Mouse (Mus musculus): ENCODE measurements around the gene Dhx58. TPM values are rescaled to one million over a fixed set of nuclear protein-coding genes. Genes with fewer than 3 reads are reported as not detected.

Gene Dhx58
- polyA plus RNA-seq, 1 experiment from 2014 or later = 0.74 TPM

- Histone ChIP-seq H3K36me3 (peaks cover 62% of the 10 kb centered on the region), H3K27ac (ENCODE audit: poor library complexity, severe bottlenecking) (peak overlapping the region; percentile 76), H3K4me2 (peak overlapping the region; percentile 71), H3K4me3 (peak overlapping the region; percentile 33), H3K9ac (peak overlapping the region; percentile 67), H3K4me1 (replicated peaks) (peaks cover 29% of the 10 kb centered on the region), H3K27me3 (replicated peaks) (no peaks in the 10 kb centered on the region), H3K9me3 (replicated peaks) (no peaks in the 10 kb centered on the region)
- ATAC-seq (ENCODE audit: insufficient number of reproducible peaks, low FRiP score) = no peak
- WGBS = 51% methylated on average over 4 of the region's 4 CpGs
Observed at GRCm38 (mm10) chr11:100713174-100713573, 9.1 kb upstream of the Dhx58 start.

GRCm38 (mm10) chr11:100711783-100712615, 7.9 kb upstream of the Dhx58 start, which contains the start of gene Kat2a:
Gene Kat2a (minus strand): TSS chr11:100712465.
- peaks cover 29% of the 10 kb centered on the region for H3K4me1 ChIP-seq (replicated peaks)
- peaks cover 62% of the 10 kb centered on the region for H3K36me3 ChIP-seq
- no peaks in the 10 kb centered on the region for H3K9me3 ChIP-seq (replicated peaks)
- H3K4me3 ChIP-seq = peak within 1 kb of the TSS; percentile 98
- H3K27ac ChIP-seq (ENCODE audit: poor library complexity, severe bottlenecking) = peak within 1 kb of the TSS; percentile 76
- peak; percentile 84 for ATAC-seq (ENCODE audit: insufficient number of reproducible peaks, low FRiP score)
- H3K27me3 ChIP-seq (replicated peaks) = no peaks in the 10 kb centered on the region
- WGBS = 2% methylated on average over 43 of the region's 48 CpGs
- peak within 1 kb of the TSS; percentile 95 for H3K9ac ChIP-seq
- peak within 1 kb of the TSS; percentile 78 for H3K4me2 ChIP-seq

- ATAC-seq (ENCODE audit: insufficient number of reproducible peaks, low FRiP score) = no peak
- H3K36me3 ChIP-seq = peaks cover 62% of the 10 kb centered on the region
- H3K9ac ChIP-seq = no peak overlapping the region
- H3K27ac ChIP-seq (ENCODE audit: poor library complexity, severe bottlenecking) = no peak overlapping the region
- peaks cover 29% of the 10 kb centered on the region for H3K4me1 ChIP-seq (replicated peaks)
- no peak overlapping the region for H3K4me3 ChIP-seq
- H3K4me2 ChIP-seq = 0 out of 2 replicates have a peak overlapping the region, but pooled peaks have one; percentile 78
- no peaks in the 10 kb centered on the region for H3K9me3 ChIP-seq (replicated peaks)
- 75% methylated on average over 4 of the region's 4 CpGs for WGBS
- no peaks in the 10 kb centered on the region for H3K27me3 ChIP-seq (replicated peaks)
Observed at GRCm38 (mm10) chr11:100710977-100711376, 6.9 kb upstream of the Dhx58 start.

GRCm38 (mm10) chr11:100710528-100710927, 6.5 kb upstream of the Dhx58 start:
- Histone ChIP-seq H3K4me3 (no peak overlapping the region), H3K27me3 (replicated peaks) (no peaks in the 10 kb centered on the region), H3K9me3 (replicated peaks) (no peaks in the 10 kb centered on the region), H3K4me2 (no peak overlapping the region), H3K9ac (no peak overlapping the region), H3K36me3 (peaks cover 63% of the 10 kb centered on the region), H3K27ac (ENCODE audit: poor library complexity, severe bottlenecking) (no peak overlapping the region), H3K4me1 (replicated peaks) (peaks cover 29% of the 10 kb centered on the region)
- ATAC-seq (ENCODE audit: insufficient number of reproducible peaks, low FRiP score) = no peak
- 93% methylated on average over 15 of the region's 15 CpGs for WGBS

GRCm38 (mm10) chr11:100709201-100709810, 5.2 kb upstream of the Dhx58 start:
- H3K4me3 ChIP-seq = no peak overlapping the region
- H3K9ac ChIP-seq = no peak overlapping the region
- H3K27ac ChIP-seq (ENCODE audit: poor library complexity, severe bottlenecking) = no peak overlapping the region
- 93% methylated on average over 9 of the region's 9 CpGs for WGBS
- no peaks in the 10 kb centered on the region for H3K9me3 ChIP-seq (replicated peaks)
- peaks cover 67% of the 10 kb centered on the region for H3K36me3 ChIP-seq
- no peaks in the 10 kb centered on the region for H3K27me3 ChIP-seq (replicated peaks)
- H3K4me2 ChIP-seq = no peak overlapping the region
- no peak for ATAC-seq (ENCODE audit: insufficient number of reproducible peaks, low FRiP score)
- peaks cover 26% of the 10 kb centered on the region for H3K4me1 ChIP-seq (replicated peaks)

- H3K27ac ChIP-seq (ENCODE audit: poor library complexity, severe bottlenecking) = no peak overlapping the region
- H3K27me3 ChIP-seq (replicated peaks) = peaks cover 6% of the 10 kb centered on the region; the same call in 1 of the 2 replicates
- H3K4me1 ChIP-seq (replicated peaks) = peaks cover 4% of the 10 kb centered on the region
- H3K4me3 ChIP-seq = no peak overlapping the region
- H3K9ac ChIP-seq = no peak overlapping the region
- H3K36me3 ChIP-seq = peaks cover 58% of the 10 kb centered on the region
- no peaks in the 10 kb centered on the region for H3K9me3 ChIP-seq (replicated peaks)
- H3K4me2 ChIP-seq = no peak overlapping the region
- 91% methylated on average over 23 of the region's 23 CpGs for WGBS
- ATAC-seq (ENCODE audit: insufficient number of reproducible peaks, low FRiP score) = no peak
Observed at GRCm38 (mm10) chr11:100705095-100705747, 1.1 kb upstream of the Dhx58 start.

- no peak overlapping the region for H3K4me2 ChIP-seq
Observed at GRCm38 (mm10) chr11:100703366-100703765, 705 bp downstream of the Dhx58 start.

GRCm38 (mm10) chr11:100702906-100703305, 1.2 kb downstream of the Dhx58 start:
- peak overlapping the region; percentile 24; the same call in 1 of the 2 replicates for H3K4me3 ChIP-seq
- peaks cover 35% of the 10 kb centered on the region for H3K36me3 ChIP-seq
- H3K9ac ChIP-seq = 0 out of 2 replicates have a peak overlapping the region, but pooled peaks have one; percentile 8
- H3K27me3 ChIP-seq (replicated peaks) = peaks cover 6% of the 10 kb centered on the region; the same call in 1 of the 2 replicates
- WGBS = 41% methylated on average over 7 of the region's 7 CpGs
- peaks cover 4% of the 10 kb centered on the region for H3K4me1 ChIP-seq (replicated peaks)
- H3K4me2 ChIP-seq = peak overlapping the region; percentile 56
- H3K27ac ChIP-seq (ENCODE audit: poor library complexity, severe bottlenecking) = no peak overlapping the region
- no peaks in the 10 kb centered on the region for H3K9me3 ChIP-seq (replicated peaks)
- no peak for ATAC-seq (ENCODE audit: insufficient number of reproducible peaks, low FRiP score)

More at GRCm38 (mm10) chr11:100703366-100703765, 705 bp downstream of the Dhx58 start:
- Histone ChIP-seq H3K9ac (no peak overlapping the region), H3K4me1 (replicated peaks) (peaks cover 4% of the 10 kb centered on the region), H3K27me3 (replicated peaks) (peaks cover 6% of the 10 kb centered on the region; the same call in 1 of the 2 replicates), H3K9me3 (replicated peaks) (no peaks in the 10 kb centered on the region), H3K36me3 (peaks cover 39% of the 10 kb centered on the region), H3K4me3 (no peak overlapping the region), H3K27ac (ENCODE audit: poor library complexity, severe bottlenecking) (no peak overlapping the region)
- WGBS = 61% methylated on average over 11 of the region's 11 CpGs
- no peak for ATAC-seq (ENCODE audit: insufficient number of reproducible peaks, low FRiP score)

- H3K36me3 ChIP-seq = peaks cover 28% of the 10 kb centered on the region
- WGBS = 37% methylated on average over 19 of the region's 19 CpGs
- no peak overlapping the region for H3K27ac ChIP-seq (ENCODE audit: poor library complexity, severe bottlenecking)
- H3K4me1 ChIP-seq (replicated peaks) = peaks cover 4% of the 10 kb centered on the region
- ATAC-seq (ENCODE audit: insufficient number of reproducible peaks, low FRiP score) = no peak
- no peaks in the 10 kb centered on the region for H3K9me3 ChIP-seq (replicated peaks)
- 0 out of 2 replicates have a peak overlapping the region, but pooled peaks have one; percentile 8 for H3K9ac ChIP-seq
- peak overlapping the region; percentile 24; the same call in 1 of the 2 replicates for H3K4me3 ChIP-seq
- peaks cover 6% of the 10 kb centered on the region; the same call in 1 of the 2 replicates for H3K27me3 ChIP-seq (replicated peaks)
- H3K4me2 ChIP-seq = peak overlapping the region; percentile 56
Observed at GRCm38 (mm10) chr11:100702081-100702851, 1.8 kb downstream of the Dhx58 start.

GRCm38 (mm10) chr11:100701301-100701700, 2.8 kb downstream of the Dhx58 start:
- peaks cover 4% of the 10 kb centered on the region for H3K4me1 ChIP-seq (replicated peaks)
- WGBS = 6% methylated on average over 14 of the region's 14 CpGs
- no peak; the same call in 1 of the 2 replicates for ATAC-seq (ENCODE audit: insufficient number of reproducible peaks, low FRiP score)

More at GRCm38 (mm10) chr11:100701301-100701700, 2.8 kb downstream of the Dhx58 start:
- Histone ChIP-seq H3K9ac (peak overlapping the region; percentile 33; the same call in 1 of the 2 replicates), H3K27me3 (replicated peaks) (peaks cover 6% of the 10 kb centered on the region; the same call in 1 of the 2 replicates), H3K9me3 (replicated peaks) (no peaks in the 10 kb centered on the region), H3K36me3 (peaks cover 19% of the 10 kb centered on the region), H3K4me3 (peak overlapping the region; percentile 28; the same call in 1 of the 2 replicates), H3K4me2 (peak overlapping the region; percentile 58), H3K27ac (ENCODE audit: poor library complexity, severe bottlenecking) (no peak overlapping the region)
